Mouse (Mus musculus) thymus, postnatal 4 days (tissue): Measurements from ENCODE around the gene Arid1b.
"Not testable (repeated sequence)": the region's sequence is repeated elsewhere in the genome, so short reads cannot be mapped to it uniquely, and the experiment has no call there.

ENCODE experiments used
- DNase-seq: peaks from one replicate; pipeline ENCODE4 v3.0.0; 2021

The Arid1b gene

GRCm38 (mm10) chr17:5059092-5059601, 65.0 kb downstream of the Arid1b start:
- no peak for DNase-seq

GRCm38 (mm10) chr17:5060515-5061084, 66.5 kb downstream of the Arid1b start:
- peak; percentile 52 for DNase-seq

GRCm38 (mm10) chr17:5061183-5061582, 67.1 kb downstream of the Arid1b start:
- DNase-seq: no peak

GRCm38 (mm10) chr17:5061593-5061992, 67.5 kb downstream of the Arid1b start:
- no peak for DNase-seq

- no peak for DNase-seq
Measured at GRCm38 (mm10) chr17:5063471-5064176, 69.5 kb downstream of the Arid1b start.

GRCm38 (mm10) chr17:5064777-5065176, 70.6 kb downstream of the Arid1b start:
- no peak for DNase-seq

- DNase-seq: no peak
Measured at GRCm38 (mm10) chr17:5065270-5065669, 71.1 kb downstream of the Arid1b start.

GRCm38 (mm10) chr17:5066835-5067234, 72.7 kb downstream of the Arid1b start:
- no peak for DNase-seq

GRCm38 (mm10) chr17:5067264-5067663, 73.1 kb downstream of the Arid1b start:
- DNase-seq: no peak

- no peak for DNase-seq
Measured at GRCm38 (mm10) chr17:5070399-5070798, 76.3 kb downstream of the Arid1b start.

- no peak for DNase-seq
Measured at GRCm38 (mm10) chr17:5072539-5072938, 78.4 kb downstream of the Arid1b start.

- no peak for DNase-seq
Measured at GRCm38 (mm10) chr17:5074752-5075506, 80.8 kb downstream of the Arid1b start.

- DNase-seq: peak; percentile 8
Measured at GRCm38 (mm10) chr17:5077996-5078395, 83.9 kb downstream of the Arid1b start.

- DNase-seq: peak; percentile 4
Measured at GRCm38 (mm10) chr17:5078576-5078975, 84.4 kb downstream of the Arid1b start.

GRCm38 (mm10) chr17:5080884-5081419, 86.8 kb downstream of the Arid1b start:
- peak; percentile 40 for DNase-seq

- peak; percentile 7 for DNase-seq
Measured at GRCm38 (mm10) chr17:5082274-5082673, 88.1 kb downstream of the Arid1b start.

- peak; percentile 5 for DNase-seq
Measured at GRCm38 (mm10) chr17:5083497-5083896, 89.4 kb downstream of the Arid1b start.

GRCm38 (mm10) chr17:5084139-5084538, 90.0 kb downstream of the Arid1b start:
- DNase-seq: peak; percentile 58

- DNase-seq: peak; percentile 13
Measured at GRCm38 (mm10) chr17:5085004-5085403, 90.9 kb downstream of the Arid1b start.

GRCm38 (mm10) chr17:5085942-5086341, 91.8 kb downstream of the Arid1b start:
- DNase-seq: no peak

- not testable (repeated sequence) for DNase-seq
Measured at GRCm38 (mm10) chr17:5088241-5088640, 94.1 kb downstream of the Arid1b start.

- no peak for DNase-seq
Measured at GRCm38 (mm10) chr17:5088822-5089221, 94.7 kb downstream of the Arid1b start.

GRCm38 (mm10) chr17:5089541-5089940, 95.4 kb downstream of the Arid1b start:
- peak; percentile 79 for DNase-seq
